Mouse (Mus musculus): ENCODE data around the gene Dbx2. TPM values are rescaled to one million over a fixed set of nuclear protein-coding genes. Genes with fewer than 3 reads are reported as not detected.

Dbx2 gene
- total and polyA plus RNA-seq, 2 experiments: not detected

DNA sequence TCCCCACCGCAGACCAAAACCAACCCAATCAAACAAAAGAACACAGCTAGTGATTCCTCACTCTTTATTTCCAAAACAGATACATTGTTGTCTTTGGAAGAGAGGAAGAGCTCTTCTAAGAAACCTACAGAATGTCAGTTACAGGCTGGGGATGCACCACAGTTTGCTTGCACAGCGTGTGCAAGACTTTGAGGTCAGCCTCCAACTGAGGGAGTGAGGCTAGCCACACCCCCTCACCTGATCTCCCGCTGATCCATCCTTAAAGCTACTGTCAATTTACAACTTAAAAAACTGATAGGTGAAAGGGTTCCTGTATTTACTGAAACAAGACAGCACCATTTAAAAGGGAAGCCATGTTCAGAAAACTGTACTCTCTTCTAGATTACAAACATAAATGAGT is 3.9 kb downstream of the Dbx2 start:
- Histone ChIP-seq H3K79me2 (ENCODE audit: control insufficient read depth, insufficient read depth, low read length) (no peaks in the 10 kb centered on the region), H3K4me3 (ENCODE audit: insufficient read depth, low read depth, low read length) (no peak overlapping the region), H3K9ac (ENCODE audit: low read depth, low read length) (no peak overlapping the region), H3K36me3 (ENCODE audit: control insufficient read depth, insufficient read depth, low read length) (no peaks in the 10 kb centered on the region), H3K27me3 (ENCODE audit: control insufficient read depth, insufficient read depth, low read length) (peaks cover 11% of the 10 kb centered on the region), H3K4me1 (ENCODE audit: control insufficient read depth, insufficient read depth, low read length) (no peaks in the 10 kb centered on the region), H3K27ac (replicated peaks; ENCODE audit: insufficient read depth, low read depth, low read length) (no peak overlapping the region)
- TF ChIP-seq CTCF (IDR thresholded peaks at IDR 0.05; ENCODE audit: low read depth, low read length) (no peak), POLR2A (IDR thresholded peaks at IDR 0.05; ENCODE audit: extremely low read depth, insufficient read depth, low read length) (no peak)
- 3% methylated on average over 3 of the region's 3 CpGs for WGBS
- DNase-seq (ENCODE audit: extremely low read depth, low read depth, low spot score): no peak

DNA sequence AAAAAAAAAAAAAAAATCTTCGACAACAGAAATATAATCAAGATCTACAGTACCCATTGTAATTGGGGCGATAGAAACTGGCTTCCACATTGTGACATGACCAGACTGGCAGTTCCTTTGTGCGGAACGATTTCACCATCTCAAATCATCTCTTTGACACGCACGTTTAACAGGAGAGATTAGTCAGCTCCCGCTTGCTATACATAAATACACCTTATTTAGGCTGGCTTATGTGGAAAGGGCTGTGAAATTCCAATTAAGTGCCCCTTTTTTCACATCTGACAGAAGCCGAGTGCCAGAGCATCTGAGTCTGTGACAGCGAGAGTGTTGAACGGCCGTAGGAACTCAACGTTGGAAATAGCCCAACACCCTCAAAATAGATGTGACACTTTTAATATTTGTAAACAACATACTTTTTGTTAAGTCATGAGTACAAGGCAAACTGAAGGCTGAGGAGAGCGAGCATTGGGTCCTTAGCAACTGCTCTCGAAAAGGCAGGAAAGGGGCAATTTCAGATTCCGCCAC is 12.2 kb downstream of the Dbx2 start:
- no peak for DNase-seq (ENCODE audit: extremely low read depth, low read depth, low spot score)
- Histone ChIP-seq H3K27ac (replicated peaks; ENCODE audit: insufficient read depth, low read depth, low read length) (no peak overlapping the region), H3K4me3 (ENCODE audit: insufficient read depth, low read depth, low read length) (no peak overlapping the region), H3K27me3 (ENCODE audit: control insufficient read depth, insufficient read depth, low read length) (no peaks in the 10 kb centered on the region), H3K36me3 (ENCODE audit: control insufficient read depth, insufficient read depth, low read length) (no peaks in the 10 kb centered on the region), H3K79me2 (ENCODE audit: control insufficient read depth, insufficient read depth, low read length) (no peaks in the 10 kb centered on the region), H3K4me1 (ENCODE audit: control insufficient read depth, insufficient read depth, low read length) (no peaks in the 10 kb centered on the region), H3K9ac (ENCODE audit: low read depth, low read length) (no peak overlapping the region)
- no peak for TF ChIP-seq POLR2A (IDR thresholded peaks at IDR 0.05; ENCODE audit: extremely low read depth, insufficient read depth, low read length)
- no peak for TF ChIP-seq CTCF (IDR thresholded peaks at IDR 0.05; ENCODE audit: low read depth, low read length)
- 88% methylated on average over 15 of the region's 15 CpGs for WGBS

DNA sequence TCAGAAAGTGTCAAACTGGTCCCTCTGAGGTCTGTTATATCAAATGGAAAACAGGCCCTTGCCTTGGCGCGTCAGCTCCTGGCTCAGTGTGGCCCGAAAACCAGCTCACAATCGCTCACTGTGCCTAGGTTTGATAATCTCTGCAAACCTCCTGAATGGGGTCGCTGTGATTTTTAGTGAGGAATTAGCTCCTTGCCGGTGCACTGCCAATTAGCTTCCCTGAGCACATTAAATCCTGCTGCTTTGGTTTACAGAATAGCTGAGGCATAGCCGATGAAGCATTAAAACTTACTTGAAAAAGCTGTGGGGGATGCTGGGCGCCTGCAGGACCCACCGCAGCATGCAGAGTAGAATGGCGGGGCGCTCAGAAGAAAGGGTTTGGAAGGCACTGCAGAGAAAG is 15.4 kb downstream of the Dbx2 start:
- H3K4me3 ChIP-seq (ENCODE audit: insufficient read depth, low read depth, low read length): no peak overlapping the region
- DNase-seq (ENCODE audit: extremely low read depth, low read depth, low spot score): no peak
- H3K4me1 ChIP-seq (ENCODE audit: control insufficient read depth, insufficient read depth, low read length): no peaks in the 10 kb centered on the region
- H3K27me3 ChIP-seq (ENCODE audit: control insufficient read depth, insufficient read depth, low read length): no peaks in the 10 kb centered on the region
- H3K27ac ChIP-seq (replicated peaks; ENCODE audit: insufficient read depth, low read depth, low read length): no peak overlapping the region
- no peak overlapping the region for H3K9ac ChIP-seq (ENCODE audit: low read depth, low read length)
- TF ChIP-seq POLR2A (IDR thresholded peaks at IDR 0.05; ENCODE audit: extremely low read depth, insufficient read depth, low read length): no peak
- TF ChIP-seq CTCF (IDR thresholded peaks at IDR 0.05; ENCODE audit: low read depth, low read length): no peak
- WGBS: 24% methylated on average over 11 of the region's 11 CpGs
- no peaks in the 10 kb centered on the region for H3K79me2 ChIP-seq (ENCODE audit: control insufficient read depth, insufficient read depth, low read length)
- no peaks in the 10 kb centered on the region for H3K36me3 ChIP-seq (ENCODE audit: control insufficient read depth, insufficient read depth, low read length)

DNA sequence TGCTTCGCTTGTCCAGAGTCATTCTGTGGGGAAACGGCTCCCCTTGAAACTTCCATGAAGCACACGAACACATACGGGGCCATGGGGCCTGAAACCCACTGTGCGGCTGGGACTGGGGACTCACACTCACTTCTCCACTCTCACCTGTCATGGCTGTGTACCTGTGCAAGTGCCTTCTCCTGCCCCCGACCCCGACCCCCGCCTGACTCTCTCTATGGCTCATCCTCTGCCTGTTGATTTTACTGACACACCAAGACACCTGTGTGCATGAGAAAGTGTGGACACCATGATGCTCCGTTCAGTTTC is 16.0 kb downstream of the Dbx2 start:
- H3K4me3 ChIP-seq (ENCODE audit: insufficient read depth, low read depth, low read length): no peak overlapping the region
- no peaks in the 10 kb centered on the region for H3K27me3 ChIP-seq (ENCODE audit: control insufficient read depth, insufficient read depth, low read length)
- no peak overlapping the region for H3K27ac ChIP-seq (replicated peaks; ENCODE audit: insufficient read depth, low read depth, low read length)
- no peaks in the 10 kb centered on the region for H3K4me1 ChIP-seq (ENCODE audit: control insufficient read depth, insufficient read depth, low read length)
- 66% methylated on average over 9 of the region's 9 CpGs for WGBS
- no peak overlapping the region for H3K9ac ChIP-seq (ENCODE audit: low read depth, low read length)
- no peaks in the 10 kb centered on the region for H3K36me3 ChIP-seq (ENCODE audit: control insufficient read depth, insufficient read depth, low read length)
- TF ChIP-seq POLR2A (IDR thresholded peaks at IDR 0.05; ENCODE audit: extremely low read depth, insufficient read depth, low read length) (no peak), CTCF (IDR thresholded peaks at IDR 0.05; ENCODE audit: low read depth, low read length) (no peak)
- DNase-seq (ENCODE audit: extremely low read depth, low read depth, low spot score): no peak
- no peaks in the 10 kb centered on the region for H3K79me2 ChIP-seq (ENCODE audit: control insufficient read depth, insufficient read depth, low read length)

DNA sequence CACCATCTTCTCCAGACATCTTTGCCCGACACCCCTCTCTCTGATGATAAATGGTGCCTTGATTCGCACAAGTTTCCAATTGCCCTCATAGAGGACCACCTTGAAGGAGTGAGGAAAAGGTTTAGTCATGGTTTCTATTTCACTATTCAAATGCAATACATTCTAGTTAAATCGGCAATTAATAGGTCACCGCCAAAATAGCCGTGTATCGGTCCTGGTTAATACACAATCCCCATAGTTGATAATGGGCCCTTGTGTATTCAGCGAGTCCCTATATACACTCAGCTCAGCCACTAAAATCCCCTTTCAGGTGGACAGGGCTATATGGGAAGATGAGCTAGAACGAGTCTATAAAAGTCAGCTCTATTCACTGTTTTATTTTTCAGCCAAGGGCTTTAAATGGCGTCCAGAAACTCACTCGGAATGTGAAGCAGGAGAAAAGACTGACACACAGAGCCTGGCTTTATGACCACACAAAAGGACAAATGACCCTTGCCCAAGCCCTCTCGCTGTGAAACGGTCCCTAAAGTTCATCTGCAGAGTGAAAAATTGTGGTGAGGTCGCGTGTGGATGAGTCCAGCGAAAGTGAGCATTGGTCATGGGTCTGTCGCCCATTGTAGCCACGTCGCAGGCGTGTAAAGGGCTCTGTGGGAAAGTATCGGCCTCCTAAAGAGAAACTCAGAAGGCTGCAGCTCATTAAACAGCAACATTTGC is 16.5 kb downstream of the Dbx2 start:
- H3K27ac ChIP-seq (replicated peaks; ENCODE audit: insufficient read depth, low read depth, low read length): no peak overlapping the region
- TF ChIP-seq CTCF (IDR thresholded peaks at IDR 0.05; ENCODE audit: low read depth, low read length): no peak
- no peak for TF ChIP-seq POLR2A (IDR thresholded peaks at IDR 0.05; ENCODE audit: extremely low read depth, insufficient read depth, low read length)
- no peaks in the 10 kb centered on the region for H3K79me2 ChIP-seq (ENCODE audit: control insufficient read depth, insufficient read depth, low read length)
- 89% methylated on average over 20 of the region's 20 CpGs for whole genome bisulfite sequencing
- no peak for DNase-seq (ENCODE audit: extremely low read depth, low read depth, low spot score)
- no peak overlapping the region for H3K4me3 ChIP-seq (ENCODE audit: insufficient read depth, low read depth, low read length)
- no peak overlapping the region for H3K9ac ChIP-seq (ENCODE audit: low read depth, low read length)
- H3K27me3 ChIP-seq (ENCODE audit: control insufficient read depth, insufficient read depth, low read length): no peaks in the 10 kb centered on the region
- H3K36me3 ChIP-seq (ENCODE audit: control insufficient read depth, insufficient read depth, low read length): no peaks in the 10 kb centered on the region
- no peaks in the 10 kb centered on the region for H3K4me1 ChIP-seq (ENCODE audit: control insufficient read depth, insufficient read depth, low read length)

DNA sequence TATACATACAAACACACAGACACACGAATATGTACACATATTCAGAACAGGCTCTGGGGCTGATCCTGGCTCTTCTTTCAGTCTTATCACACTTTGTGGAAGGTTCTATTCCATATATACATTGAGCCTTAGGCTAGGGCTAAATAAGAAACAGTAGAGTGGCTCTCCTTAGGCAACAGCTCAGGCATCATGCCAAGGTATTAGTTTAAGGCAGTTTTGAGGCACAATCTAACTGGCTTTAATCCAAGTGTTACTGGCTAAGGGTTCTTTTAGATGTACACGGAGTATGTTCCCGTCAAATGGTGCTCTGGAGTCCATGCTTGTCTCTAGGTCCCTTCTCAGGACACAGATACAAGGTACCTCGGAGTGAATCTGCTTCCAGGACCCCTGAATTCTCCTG is 31.4 kb downstream of the Dbx2 start:
- no peaks in the 10 kb centered on the region for H3K79me2 ChIP-seq (ENCODE audit: control insufficient read depth, insufficient read depth, low read length)
- H3K27me3 ChIP-seq (ENCODE audit: control insufficient read depth, insufficient read depth, low read length): no peaks in the 10 kb centered on the region
- H3K4me1 ChIP-seq (ENCODE audit: control insufficient read depth, insufficient read depth, low read length): no peaks in the 10 kb centered on the region
- no peaks in the 10 kb centered on the region for H3K36me3 ChIP-seq (ENCODE audit: control insufficient read depth, insufficient read depth, low read length)
- TF ChIP-seq POLR2A (IDR thresholded peaks at IDR 0.05; ENCODE audit: extremely low read depth, insufficient read depth, low read length) (no peak), CTCF (IDR thresholded peaks at IDR 0.05; ENCODE audit: low read depth, low read length) (no peak)
- no peak for DNase-seq (ENCODE audit: extremely low read depth, low read depth, low spot score)
- WGBS: 83% methylated on average over 4 of the region's 4 CpGs
- no peak overlapping the region for H3K9ac ChIP-seq (ENCODE audit: low read depth, low read length)
- no peak overlapping the region for H3K27ac ChIP-seq (replicated peaks; ENCODE audit: insufficient read depth, low read depth, low read length)
- H3K4me3 ChIP-seq (ENCODE audit: insufficient read depth, low read depth, low read length): no peak overlapping the region

Data from liver, adult 2 months (tissue).